Mouse (Mus musculus) intestine, embryonic 16.5 days (tissue): ENCODE results near the gene Nsl1. TPM values are rescaled to one million over a fixed set of nuclear protein-coding genes. Genes with fewer than 3 reads are reported as not detected.

Experiments used
- ATAC-seq: fragments of 200-750 bp; cut with Nextera tagmentation; 2 replicates; pipeline ENCODE4 v1.8.0; 2017; ENCODE audit warnings: moderate TSS enrichment, moderate library complexity
- H3K27ac ChIP-seq: fragments of 300-500 bp; sonication (generic); 2 replicates; pipeline ENCODE4 v1.5.1; 2014; ENCODE audit warnings: mild to moderate bottlenecking, low read length
- H3K27me3 ChIP-seq: fragments of 300-500 bp; sonication (generic); replicated peaks from 2 replicates; pipeline ENCODE4 v1.6.1; 2014; ENCODE audit warnings: low read length, control low read depth, mixed read lengths; ENCODE audit not compliant: control insufficient read depth, insufficient read depth
- H3K36me3 ChIP-seq: fragments of 300-500 bp; sonication (generic); 2 replicates; pipeline ENCODE4 v1.6.1; 2014; ENCODE audit warnings: low read length, control low read depth; ENCODE audit not compliant: control insufficient read depth, insufficient read depth
- H3K4me1 ChIP-seq: fragments of 300-500 bp; sonication (generic); 2 replicates; pipeline ENCODE4 v1.6.1; 2014; ENCODE audit warnings: low read length, control low read depth, mixed read lengths; ENCODE audit not compliant: control insufficient read depth, insufficient read depth
- H3K4me2 ChIP-seq: fragments of 300-500 bp; sonication (generic); 2 replicates; pipeline ENCODE4 v1.6.1; 2014; ENCODE audit warnings: low read depth, low read length, control low read depth
- H3K4me3 ChIP-seq: fragments of 300-500 bp; sonication (generic); 2 replicates; pipeline ENCODE4 v1.5.1; 2014; ENCODE audit warnings: mild to moderate bottlenecking, low read length
- H3K9ac ChIP-seq: fragments of 300-500 bp; sonication (generic); 2 replicates; pipeline ENCODE4 v1.6.1; 2014; ENCODE audit warnings: low read depth, low read length
- H3K9me3 ChIP-seq: fragments of 300-500 bp; sonication (generic); 2 replicates; pipeline ENCODE4 v1.6.1; 2016; ENCODE audit warnings: low read length, control low read depth; ENCODE audit not compliant: control insufficient read depth
- WGBS: fragments of 180-500 bp; shearing (Covaris S2); extraction: QIAGEN DNeasy Blood & Tissue Kit; methylation state at CpG from one replicate; pipeline ENCODE4 v1.1.7; 2014; 5-methylcytosine and 5-hydroxymethylcytosine counted together
- polyA plus RNA-seq: library from polyadenylated mRNA; unstranded; fragments of >200 nt; fragmentation: Nextera tagmentation; extraction: Ambion mirVana; gene quantifications from 2 replicates; pipeline ENCODE4 v1.2.1, GENCODE M21; 2015

Gene Nsl1
- polyA plus RNA-seq, 1 experiment from 2014 or later, result 16.2 TPM

DNA sequence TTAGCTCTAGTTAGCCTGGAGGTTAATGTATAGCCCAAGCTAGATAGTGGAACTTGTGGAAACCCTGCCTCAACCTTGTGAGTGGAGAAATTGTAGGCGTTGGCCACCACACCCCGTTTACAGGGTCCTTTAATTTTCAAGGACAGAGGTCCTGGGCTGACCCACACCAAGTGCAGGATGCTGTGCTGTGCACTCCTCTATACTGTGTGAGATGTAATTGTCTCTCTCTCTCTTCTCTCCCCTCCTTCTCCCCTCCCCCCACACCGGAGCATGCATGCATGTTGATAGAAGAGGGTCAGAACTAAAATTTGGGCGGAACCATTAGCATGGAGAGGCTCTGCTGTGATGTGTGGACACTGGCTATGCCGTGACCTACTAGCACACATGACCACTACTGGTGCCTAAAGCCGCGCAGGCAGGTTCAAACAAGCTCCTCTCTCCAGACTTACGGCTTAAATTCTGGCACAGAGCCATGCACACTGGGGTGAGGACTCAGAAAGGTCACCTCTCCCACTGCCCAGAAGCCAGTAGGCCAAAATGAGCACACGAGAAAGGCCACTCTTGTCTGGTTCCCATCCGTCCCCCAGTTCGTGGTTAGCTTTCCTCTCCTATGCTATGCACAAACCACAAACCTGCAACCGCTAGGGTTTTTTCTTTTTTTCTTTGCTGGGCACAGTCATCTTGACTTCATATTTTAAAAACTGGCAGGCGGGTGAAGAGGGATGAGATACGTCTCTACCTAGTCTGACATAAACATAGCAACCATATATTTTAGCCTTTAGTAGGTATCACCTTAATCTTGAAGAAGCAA lies 34.3 kb downstream of the Nsl1 start:
- WGBS, result 41% methylated on average over 14 of the region's 14 CpGs
- H3K9ac ChIP-seq, result no peak overlapping the region
- peak; percentile 47 for ATAC-seq
- no peaks in the 10 kb centered on the region for H3K36me3 ChIP-seq
- H3K9me3 ChIP-seq, result no peaks in the 10 kb centered on the region
- H3K4me1 ChIP-seq, result peaks cover 15% of the 10 kb centered on the region
- H3K4me3 ChIP-seq, result peak overlapping the region; percentile 72
- H3K4me2 ChIP-seq, result peak overlapping the region; percentile 100
- H3K27me3 ChIP-seq, result peaks cover 4% of the 10 kb centered on the region; the same call in 1 of the 2 replicates
- H3K27ac ChIP-seq, result no peak overlapping the region; the same call in 1 of the 2 replicates

DNA sequence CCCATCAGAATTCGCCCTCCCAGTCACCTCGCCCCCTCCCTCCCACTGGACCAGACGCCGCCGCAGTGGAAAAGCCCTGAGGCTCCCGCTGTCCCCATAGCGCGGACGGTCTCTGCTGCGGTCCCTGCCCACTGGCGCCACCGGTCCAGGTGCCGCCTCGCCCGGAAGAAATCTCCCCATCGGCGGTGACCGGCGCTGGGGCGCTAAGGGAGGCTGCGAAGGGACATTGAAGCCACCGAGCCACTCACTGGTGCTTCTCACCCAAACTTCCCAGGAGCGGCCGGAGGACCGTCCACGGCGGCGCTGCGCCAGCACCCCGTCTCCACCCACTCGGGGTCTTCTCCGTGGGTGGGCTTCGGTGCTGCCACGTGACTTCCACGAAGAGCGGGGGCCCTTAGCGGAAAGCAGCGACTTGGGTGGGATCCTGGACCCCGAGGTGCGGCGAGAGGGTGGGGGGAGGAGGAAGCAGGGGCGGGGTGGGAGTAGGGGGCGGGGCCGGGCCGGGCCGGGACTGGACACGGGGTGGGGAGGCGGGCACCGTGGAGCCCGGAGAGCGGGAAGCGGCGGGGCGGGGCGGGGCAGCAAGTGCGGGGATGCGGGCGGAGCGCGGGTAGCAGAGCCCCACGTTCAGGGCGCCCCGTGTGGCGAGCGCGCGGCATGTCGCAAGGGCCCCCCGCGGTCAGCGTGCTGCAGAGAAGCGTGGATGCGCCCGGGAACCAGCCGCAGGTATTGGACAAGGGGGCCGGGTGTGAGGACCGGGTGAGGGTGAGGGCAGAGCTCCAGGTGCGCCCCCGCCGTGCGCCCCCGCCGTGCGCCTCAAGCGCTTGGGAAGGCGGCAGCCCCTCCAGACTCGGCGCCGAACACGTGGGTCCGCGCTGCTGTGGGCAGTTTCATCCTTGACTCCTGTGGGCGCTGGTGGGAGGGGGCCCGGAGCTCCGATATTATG lies 35.3 kb downstream of the Nsl1 start, which contains the start of gene Batf3:
Batf3 (plus strand) TSS at position 46 of the 946 bp plus-strand sequence.
- H3K4me1 ChIP-seq, result peaks cover 15% of the 10 kb centered on the region
- no peak within 1 kb of the TSS; the same call in 1 of the 2 replicates for H3K27ac ChIP-seq
- peaks cover 4% of the 10 kb centered on the region; the same call in 1 of the 2 replicates for H3K27me3 ChIP-seq
- H3K9ac ChIP-seq, result peak within 1 kb of the TSS; percentile 76
- peak within 1 kb of the TSS; percentile 100 for H3K4me2 ChIP-seq
- WGBS, result under 1% methylated on average over 80 of the region's 95 CpGs
- H3K4me3 ChIP-seq, result peak within 1 kb of the TSS; percentile 72
- H3K36me3 ChIP-seq, result no peaks in the 10 kb centered on the region
- no peaks in the 10 kb centered on the region for H3K9me3 ChIP-seq
- peak; percentile 74 for ATAC-seq

DNA sequence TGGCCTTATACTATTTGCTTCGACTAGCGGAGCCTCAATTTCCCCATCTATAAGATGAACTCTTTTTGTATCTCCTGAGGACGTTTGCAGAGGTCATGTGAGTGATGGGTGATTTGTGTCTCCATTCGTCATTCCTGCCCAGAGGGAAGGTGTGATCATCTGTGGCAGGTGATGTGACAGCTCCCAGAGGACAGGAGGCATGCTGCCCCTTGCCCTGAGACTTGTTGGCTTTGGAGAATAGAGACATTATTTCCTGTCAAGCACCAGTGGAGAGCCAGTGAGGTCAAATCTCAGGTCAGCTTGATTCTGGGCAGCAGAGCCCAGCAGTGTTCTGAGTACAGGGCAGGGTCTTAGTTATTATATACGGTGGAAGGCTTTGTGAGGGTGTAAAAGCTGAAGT lies 36.3 kb downstream of the Nsl1 start:
- H3K9ac ChIP-seq, result 0 out of 2 replicates have a peak overlapping the region, but pooled peaks have one; percentile 10
- no peak overlapping the region for H3K27ac ChIP-seq
- H3K4me2 ChIP-seq, result no peak overlapping the region
- ATAC-seq, result no peak
- peak overlapping the region; percentile 72; the same call in 1 of the 2 replicates for H3K4me3 ChIP-seq
- no peaks in the 10 kb centered on the region for H3K36me3 ChIP-seq
- H3K4me1 ChIP-seq, result peaks cover 15% of the 10 kb centered on the region
- peaks cover 4% of the 10 kb centered on the region; the same call in 1 of the 2 replicates for H3K27me3 ChIP-seq
- no peaks in the 10 kb centered on the region for H3K9me3 ChIP-seq
- WGBS, result 40% methylated on average over 5 of the region's 5 CpGs

DNA sequence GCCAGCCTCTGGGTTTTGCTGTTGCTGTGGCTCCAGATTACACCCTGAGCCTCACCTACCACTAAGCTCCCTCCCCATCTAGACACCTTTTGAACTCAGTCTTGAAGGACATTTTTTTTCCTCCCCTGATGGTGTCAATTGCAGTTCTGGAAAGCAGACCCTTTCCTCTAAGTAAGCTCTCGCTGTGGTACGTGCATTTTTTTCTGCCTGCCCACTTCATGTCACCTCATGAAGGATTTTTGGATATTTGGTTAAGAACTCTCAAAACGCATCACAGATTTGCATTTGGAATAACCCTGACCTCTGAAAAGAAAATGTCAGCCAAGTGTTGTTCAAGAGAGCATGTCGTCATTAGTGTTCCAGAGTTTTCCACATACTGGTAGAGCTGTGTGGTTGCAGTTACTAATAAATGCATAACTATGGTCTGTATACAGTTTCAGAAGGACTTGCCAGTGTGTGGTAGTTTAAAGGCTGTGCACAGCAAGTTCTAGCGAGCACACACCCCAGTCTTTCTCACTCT lies 37.0 kb downstream of the Nsl1 start:
- H3K4me3 ChIP-seq, result no peak overlapping the region
- no peaks in the 10 kb centered on the region for H3K9me3 ChIP-seq
- 75% methylated on average over 5 of the region's 5 CpGs for WGBS
- H3K27ac ChIP-seq, result no peak overlapping the region
- no peak overlapping the region for H3K9ac ChIP-seq
- peaks cover 15% of the 10 kb centered on the region for H3K4me1 ChIP-seq
- ATAC-seq, result no peak
- no peak overlapping the region for H3K4me2 ChIP-seq
- no peaks in the 10 kb centered on the region for H3K36me3 ChIP-seq
- H3K27me3 ChIP-seq, result peaks cover 4% of the 10 kb centered on the region; the same call in 1 of the 2 replicates

DNA sequence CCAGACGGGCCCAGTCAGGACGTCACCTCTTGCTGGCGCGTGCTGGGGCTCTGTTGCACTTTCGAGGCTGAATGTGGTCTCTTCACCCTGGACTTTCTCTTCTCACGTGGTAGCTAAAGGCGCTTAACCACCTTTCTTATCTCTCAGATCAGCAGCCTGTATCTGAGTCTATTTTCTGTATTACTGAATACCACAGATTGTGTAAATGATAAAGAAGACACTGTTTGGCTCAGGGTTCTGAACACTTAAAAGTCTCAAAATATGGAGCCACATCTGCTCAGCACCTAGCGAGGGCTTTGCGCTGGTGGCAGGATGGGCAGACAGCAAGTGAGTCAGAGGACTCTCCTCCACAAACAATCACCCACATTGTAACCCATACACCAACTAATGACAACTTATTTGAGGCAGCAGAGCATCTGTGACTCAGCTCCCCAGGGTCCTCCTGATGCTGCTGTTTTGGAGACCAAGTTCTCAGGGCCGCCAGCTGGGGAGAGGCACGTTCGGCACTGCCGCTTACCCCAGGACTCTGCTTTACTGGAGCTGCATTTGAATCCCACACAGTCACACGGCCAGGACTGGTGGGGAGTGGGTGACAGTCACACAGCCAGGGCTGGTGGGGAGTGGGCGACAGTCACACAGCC lies 40.0 kb downstream of the Nsl1 start:
- Histone ChIP-seq H3K36me3 (no peaks in the 10 kb centered on the region), H3K4me2 (no peak overlapping the region), H3K4me1 (peaks cover 2% of the 10 kb centered on the region), H3K27ac (no peak overlapping the region), H3K27me3 (peaks cover 4% of the 10 kb centered on the region; the same call in 1 of the 2 replicates), H3K9me3 (no peaks in the 10 kb centered on the region), H3K4me3 (no peak overlapping the region), H3K9ac (no peak overlapping the region)
- WGBS, result 81% methylated on average over 15 of the region's 15 CpGs
- ATAC-seq, result no peak

DNA sequence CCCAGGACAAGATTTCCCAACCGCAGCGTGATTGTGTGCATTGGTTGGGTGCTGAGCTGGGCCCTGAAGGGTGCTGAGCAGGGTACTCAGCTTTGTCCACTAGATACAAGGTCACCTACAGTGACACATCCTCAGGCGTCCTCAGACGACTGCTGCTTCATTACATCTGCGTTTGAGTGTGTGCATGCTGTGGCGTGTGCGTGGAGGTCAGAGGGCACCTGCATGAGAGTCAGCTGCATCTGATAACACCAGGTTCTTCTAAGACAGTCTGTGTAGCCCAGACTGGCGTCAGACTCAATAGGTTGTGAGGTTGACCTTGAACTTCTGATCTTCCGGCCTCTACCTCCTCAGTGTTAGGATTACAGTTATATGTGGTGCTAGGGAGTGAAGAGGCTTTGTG lies 42.4 kb downstream of the Nsl1 start:
- Histone ChIP-seq H3K9ac (no peak overlapping the region), H3K27me3 (no peaks in the 10 kb centered on the region), H3K27ac (no peak overlapping the region), H3K4me3 (no peak overlapping the region), H3K4me2 (no peak overlapping the region), H3K36me3 (no peaks in the 10 kb centered on the region), H3K4me1 (no peaks in the 10 kb centered on the region; the same call in 1 of the 2 replicates), H3K9me3 (no peaks in the 10 kb centered on the region)
- WGBS, result 78% methylated on average over 9 of the region's 9 CpGs
- ATAC-seq, result no peak

DNA sequence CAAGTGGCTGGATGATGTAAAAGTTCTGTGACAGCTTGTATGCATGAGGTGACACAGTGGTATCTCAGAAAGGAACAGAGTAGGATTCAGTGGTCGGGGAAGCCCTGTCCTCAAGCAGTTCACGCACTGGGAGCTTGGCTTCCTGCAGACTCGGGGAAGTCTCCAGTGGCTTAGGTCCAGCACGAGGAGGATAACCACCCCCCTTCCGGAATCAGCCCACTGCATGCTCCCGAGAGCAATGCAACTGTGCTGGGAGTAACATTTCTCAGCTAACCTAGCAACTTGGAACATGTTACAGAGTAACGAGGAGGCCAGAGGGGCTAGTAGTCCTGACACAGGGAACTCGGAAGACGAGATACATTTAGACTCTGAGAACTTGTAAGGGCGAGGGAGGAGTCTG lies 44.5 kb downstream of the Nsl1 start:
- no peak overlapping the region for H3K4me2 ChIP-seq
- no peak overlapping the region for H3K4me3 ChIP-seq
- ATAC-seq, result no peak
- H3K27ac ChIP-seq, result no peak overlapping the region
- H3K9me3 ChIP-seq, result no peaks in the 10 kb centered on the region
- no peaks in the 10 kb centered on the region; the same call in none of the 2 replicates for H3K4me1 ChIP-seq
- no peaks in the 10 kb centered on the region for H3K27me3 ChIP-seq
- 67% methylated on average over 10 of the region's 10 CpGs for WGBS
- H3K36me3 ChIP-seq, result no peaks in the 10 kb centered on the region
- no peak overlapping the region for H3K9ac ChIP-seq

DNA sequence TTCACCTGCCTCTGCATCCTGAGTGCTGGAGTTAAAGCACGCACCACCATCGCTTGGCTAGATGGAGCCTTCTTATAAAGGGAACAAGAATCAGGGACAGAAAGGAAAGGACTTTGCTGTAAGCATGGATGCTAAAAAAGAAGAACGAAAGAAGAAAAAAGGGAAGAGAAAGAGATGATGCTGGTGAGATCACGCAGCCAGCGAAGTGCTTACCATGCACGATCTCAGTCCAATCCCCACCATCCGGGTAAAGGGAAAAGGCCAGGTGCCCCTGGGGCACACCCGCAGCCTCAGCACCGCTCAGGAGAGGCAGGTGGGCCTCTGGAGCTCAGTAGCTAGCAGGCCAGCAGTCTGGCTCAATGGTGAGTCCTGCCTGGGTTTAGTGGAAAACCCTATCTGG lies 47.1 kb downstream of the Nsl1 start:
- no peak for ATAC-seq
- 88% methylated on average over 9 of the region's 9 CpGs for WGBS

More for the DNA sequence above, 47.1 kb downstream of the Nsl1 start:
- Histone ChIP-seq H3K4me2 (no peak overlapping the region), H3K9me3 (no peaks in the 10 kb centered on the region), H3K4me1 (no peaks in the 10 kb centered on the region; the same call in none of the 2 replicates), H3K9ac (no peak overlapping the region), H3K27ac (no peak overlapping the region), H3K36me3 (no peaks in the 10 kb centered on the region), H3K4me3 (no peak overlapping the region), H3K27me3 (no peaks in the 10 kb centered on the region)
